Mouse (Mus musculus) kidney, adult 10 weeks (tissue): ENCODE results near the gene Rps6ka2. TPM values are rescaled to one million over a fixed set of nuclear protein-coding genes. Genes with fewer than 3 reads are reported as not detected.

ENCODE experiments used
- polyA plus RNA-seq: library from polyadenylated mRNA; stranded (reverse); fragments of 350-450 nt; fragmentation: Illumina TruSeq; extraction: RNeasy Lipid Tissue Mini Kit (QIAGEN cat#74804); gene quantifications from one replicate; pipeline ENCODE4 v1.2.3, GENCODE M21; 2014; ENCODE audit warnings: low read depth, low replicate concordance

Rps6ka2 gene
- 0.49 TPM for polyA plus RNA-seq

GRCm38 (mm10) chr17:7169627-7170303, at the start of gene Rps6ka2:
Rps6ka2 (plus strand) TSS chr17:7170115.

GRCm38 (mm10) chr17:7324346-7324745, 154.4 kb downstream of the Rps6ka2 start, which contains the start of gene Tcp10a:
Tcp10a (plus strand) TSS chr17:7324646.

GRCm38 (mm10) chr17:7352596-7352995, 182.7 kb downstream of the Rps6ka2 start, which contains the start of gene Ttll2:
Ttll2 (minus strand) TSS chr17:7352696.

Other genes starting within 250 kb of the Rps6ka2 start
- 36.7 TPM for gene Rsph3b, start 221.4 kb upstream of the Rps6ka2 start, polyA plus RNA-seq
- 14.7 TPM for gene Tagap1, start 209.0 kb upstream of the Rps6ka2 start, polyA plus RNA-seq
- 562 TPM for gene Rnaset2b, start 199.5 kb upstream of the Rps6ka2 start, polyA plus RNA-seq
- gene Gm49721, start 191.2 kb upstream of the Rps6ka2 start, polyA plus RNA-seq = not detected
- gene Gm1604a, start 144.5 kb upstream of the Rps6ka2 start, polyA plus RNA-seq = not detected
- gene Tcp10a, start 154.5 kb downstream of the Rps6ka2 start, polyA plus RNA-seq = not detected
- gene Ttll2, start 182.6 kb downstream of the Rps6ka2 start, polyA plus RNA-seq = not detected
- gene Gm49630, start 201.9 kb downstream of the Rps6ka2 start, polyA plus RNA-seq = not detected
- not detected for gene Unc93a2, start 215.3 kb downstream of the Rps6ka2 start, polyA plus RNA-seq